Mouse (Mus musculus): ENCODE results near the gene Cyb5b. TPM values are rescaled to one million over a fixed set of nuclear protein-coding genes. Genes with fewer than 3 reads are reported as not detected.
"Not testable (repeated sequence)": the region's sequence is repeated elsewhere in the genome, so short reads cannot be mapped to it uniquely, and the experiment has no call there.

Cyb5b gene
- polyA plus RNA-seq (2016; fragmentation: Nextera tagmentation; extraction: Ambion mirVana) = 96.6 and 101 TPM in 2 replicates

DNA sequence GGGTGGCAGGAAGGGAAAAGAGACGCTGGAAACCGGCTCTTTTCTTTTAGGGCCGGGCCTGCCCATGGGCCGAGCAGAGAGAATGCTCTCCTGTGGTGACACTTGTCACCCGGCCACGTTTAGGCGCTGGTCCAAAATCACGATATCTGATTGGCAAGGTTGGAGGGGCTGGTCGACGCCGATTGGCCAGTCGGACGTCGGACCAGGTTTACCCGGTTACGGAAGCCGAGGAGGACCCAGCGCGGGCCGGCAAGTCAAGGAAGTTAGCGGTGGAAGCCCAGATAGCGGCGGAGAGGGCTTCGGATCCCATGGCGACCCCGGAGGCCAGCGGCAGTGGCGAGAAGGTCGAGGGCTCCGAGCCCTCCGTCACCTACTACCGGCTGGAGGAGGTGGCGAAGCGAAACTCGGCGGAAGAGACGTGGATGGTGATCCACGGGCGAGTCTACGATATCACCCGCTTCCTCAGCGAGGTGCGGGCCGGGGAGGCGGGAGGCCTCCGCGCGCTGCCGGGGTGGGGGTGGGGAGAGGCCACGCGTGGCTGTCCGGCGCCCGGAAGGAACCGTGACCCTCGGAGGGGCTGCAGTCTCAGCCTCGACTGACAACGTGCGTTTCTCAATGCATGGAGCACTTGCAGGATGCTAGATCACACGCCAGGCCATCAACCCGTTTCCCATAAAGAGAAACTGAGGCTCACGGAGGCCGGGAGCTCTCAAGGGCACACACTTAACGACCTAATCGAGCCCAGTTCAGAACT, at the start of gene Cyb5b:
Gene Cyb5b (plus strand): TSS at position 237 of the 754 bp plus-strand sequence.
- Histone ChIP-seq H3K4me2 (peak within 1 kb of the TSS; percentile 69), H3K36me3 (peaks cover 29% of the 10 kb centered on the region), H3K27me3 (no peaks in the 10 kb centered on the region), H3K9ac (replicated peaks) (peak within 1 kb of the TSS; percentile 81), H3K4me1 (replicated peaks) (peaks cover 11% of the 10 kb centered on the region), H3K27ac (peak within 1 kb of the TSS; percentile 9; the same call in 1 of the 2 replicates), H3K4me3 (replicated peaks) (peak within 1 kb of the TSS; percentile 85), H3K9me3 (no peaks in the 10 kb centered on the region)
- peak; percentile 90 for ATAC-seq (ENCODE audit: insufficient number of reproducible peaks, insufficient read depth, low FRiP score, low TSS enrichment, low read depth)
- 1% methylated on average over 65 of the region's 65 CpGs for WGBS

DNA sequence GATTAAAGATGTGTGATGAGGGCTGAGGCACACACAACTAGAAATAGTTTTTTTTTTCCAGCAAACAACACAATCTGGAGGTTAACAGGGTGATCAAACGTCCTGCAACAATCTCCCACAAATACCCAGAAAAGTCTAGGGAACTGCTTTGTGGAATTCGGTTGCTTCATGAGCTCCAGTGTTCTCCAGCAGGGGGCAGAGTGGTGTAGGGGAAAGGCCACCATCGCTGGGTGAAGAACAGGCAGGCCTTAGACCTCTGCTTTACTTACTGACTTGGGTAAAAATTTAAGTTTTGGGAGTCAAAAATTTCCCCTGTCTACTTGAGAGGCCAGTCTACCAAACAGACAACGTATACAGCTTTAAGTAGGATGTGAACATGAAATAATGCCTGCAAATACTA, 45.9 kb upstream of the Cyb5b start:
- Histone ChIP-seq H3K36me3 (no peaks in the 10 kb centered on the region), H3K4me1 (replicated peaks) (no peaks in the 10 kb centered on the region; the same call in 1 of the 2 replicates), H3K9me3 (no peaks in the 10 kb centered on the region), H3K27me3 (no peaks in the 10 kb centered on the region), H3K4me3 (replicated peaks) (no peak overlapping the region), H3K9ac (replicated peaks) (no peak overlapping the region), H3K27ac (no peak overlapping the region), H3K4me2 (no peak overlapping the region)
- ATAC-seq (ENCODE audit: insufficient number of reproducible peaks, insufficient read depth, low FRiP score, low TSS enrichment, low read depth) = no peak
- 8% methylated on average over 4 of the region's 4 CpGs for WGBS

DNA sequence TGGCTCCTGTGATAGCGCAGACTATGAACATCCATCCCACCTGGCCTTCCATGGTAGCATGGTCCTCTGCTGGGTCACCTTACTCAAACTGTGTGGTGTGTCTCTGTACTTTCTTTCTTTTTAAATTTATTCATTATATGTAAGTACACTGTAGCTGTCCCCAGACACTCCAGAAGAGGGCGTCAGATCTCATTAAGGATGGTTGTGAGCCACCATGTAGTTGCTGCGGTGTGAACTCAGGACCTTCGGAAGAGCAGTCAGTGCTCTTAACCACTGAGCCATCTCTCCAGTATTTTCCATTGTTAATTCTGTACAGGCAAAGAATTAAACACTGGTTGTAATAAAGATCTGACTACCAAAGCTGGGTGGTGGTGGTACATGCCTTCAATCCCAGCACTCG, 42.4 kb upstream of the Cyb5b start:
- not testable (repeated sequence) for H3K36me3 ChIP-seq; H3K9ac ChIP-seq (replicated peaks); H3K4me1 ChIP-seq (replicated peaks); ATAC-seq (ENCODE audit: insufficient number of reproducible peaks, insufficient read depth, low FRiP score, low TSS enrichment, low read depth); H3K27ac ChIP-seq; H3K9me3 ChIP-seq; H3K4me3 ChIP-seq (replicated peaks); H3K27me3 ChIP-seq; H3K4me2 ChIP-seq
- 95% methylated on average over 5 of the region's 5 CpGs for WGBS

DNA sequence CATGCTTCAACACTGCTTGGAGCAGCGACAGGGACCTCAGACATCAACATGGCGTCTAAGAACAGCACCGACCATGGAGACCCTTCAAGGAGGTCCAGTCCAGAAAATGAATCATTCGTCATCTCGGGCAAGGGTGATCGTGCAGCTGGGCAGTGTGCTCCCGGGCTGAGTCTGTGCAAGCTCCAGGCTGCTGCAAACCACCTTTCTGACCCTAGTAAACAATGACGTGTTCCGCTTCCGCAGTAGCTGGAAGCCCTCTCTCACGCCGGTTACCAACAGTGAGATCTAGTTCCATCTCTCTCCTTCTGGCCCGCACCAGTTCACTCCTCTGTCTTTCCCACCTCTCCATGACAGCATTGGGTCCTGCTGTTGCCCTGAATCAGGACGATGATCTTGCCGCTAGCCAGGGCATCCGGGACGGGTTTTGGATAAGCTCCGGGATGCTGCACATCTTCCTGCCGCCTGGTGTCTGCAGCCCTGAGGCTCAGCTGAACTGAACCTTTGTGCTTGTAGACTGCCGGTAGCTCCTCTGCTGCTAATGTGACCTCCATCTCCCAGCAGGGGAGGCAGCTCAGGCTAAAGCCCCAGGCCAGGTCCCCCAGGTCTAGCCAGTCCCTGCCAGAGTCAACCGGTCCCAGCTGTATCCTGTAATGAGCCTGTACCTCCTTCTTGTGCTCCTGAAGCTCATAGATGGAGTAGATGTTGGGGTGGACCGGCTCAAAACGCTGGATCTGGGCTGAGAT, 41.3 kb upstream of the Cyb5b start:
- H3K9ac ChIP-seq (replicated peaks) = no peak overlapping the region
- no peaks in the 10 kb centered on the region for H3K9me3 ChIP-seq
- H3K27me3 ChIP-seq = no peaks in the 10 kb centered on the region
- H3K27ac ChIP-seq = no peak overlapping the region
- H3K36me3 ChIP-seq = no peaks in the 10 kb centered on the region
- WGBS = 72% methylated on average over 23 of the region's 23 CpGs
- no peak overlapping the region for H3K4me3 ChIP-seq (replicated peaks)
- peaks cover 14% of the 10 kb centered on the region; the same call in 1 of the 2 replicates for H3K4me1 ChIP-seq (replicated peaks)
- no peak for ATAC-seq (ENCODE audit: insufficient number of reproducible peaks, insufficient read depth, low FRiP score, low TSS enrichment, low read depth)
- H3K4me2 ChIP-seq = no peak overlapping the region

DNA sequence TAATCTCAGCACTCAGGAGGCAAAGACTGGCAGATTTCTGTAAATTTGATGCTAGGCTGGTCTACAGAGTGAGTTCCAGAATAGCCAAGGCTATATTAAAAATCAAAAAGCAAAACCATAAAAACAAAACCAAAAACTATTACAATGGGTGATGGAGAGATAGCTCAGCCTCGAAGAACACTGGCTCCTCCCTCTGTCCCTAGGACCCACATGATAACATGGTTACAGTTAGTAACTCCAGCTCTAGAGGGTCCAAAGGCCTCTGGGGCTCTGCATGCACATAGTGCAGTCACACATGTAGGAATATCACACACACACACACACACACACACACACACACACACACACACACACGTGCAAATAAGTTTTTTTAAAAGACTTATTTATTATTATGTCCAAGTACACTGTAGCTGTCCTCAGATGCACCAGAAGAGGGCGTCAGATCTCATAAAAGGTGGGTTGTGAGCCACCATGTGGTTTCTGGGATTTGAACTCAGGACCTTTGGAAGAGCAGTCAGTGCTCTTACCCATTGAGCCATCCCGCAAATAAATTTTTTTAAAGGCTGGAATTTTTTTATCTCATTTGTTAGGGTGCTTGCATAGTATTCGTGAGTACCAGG, 40.5 kb upstream of the Cyb5b start:
- Histone ChIP-seq H3K27ac (no peak overlapping the region), H3K9ac (replicated peaks) (no peak overlapping the region), H3K4me1 (replicated peaks) (peaks cover 21% of the 10 kb centered on the region), H3K4me2 (no peak overlapping the region), H3K4me3 (replicated peaks) (no peak overlapping the region), H3K9me3 (no peaks in the 10 kb centered on the region), H3K36me3 (no peaks in the 10 kb centered on the region), H3K27me3 (no peaks in the 10 kb centered on the region)
- 82% methylated on average over 5 of the region's 5 CpGs for WGBS
- no peak for ATAC-seq (ENCODE audit: insufficient number of reproducible peaks, insufficient read depth, low FRiP score, low TSS enrichment, low read depth)

DNA sequence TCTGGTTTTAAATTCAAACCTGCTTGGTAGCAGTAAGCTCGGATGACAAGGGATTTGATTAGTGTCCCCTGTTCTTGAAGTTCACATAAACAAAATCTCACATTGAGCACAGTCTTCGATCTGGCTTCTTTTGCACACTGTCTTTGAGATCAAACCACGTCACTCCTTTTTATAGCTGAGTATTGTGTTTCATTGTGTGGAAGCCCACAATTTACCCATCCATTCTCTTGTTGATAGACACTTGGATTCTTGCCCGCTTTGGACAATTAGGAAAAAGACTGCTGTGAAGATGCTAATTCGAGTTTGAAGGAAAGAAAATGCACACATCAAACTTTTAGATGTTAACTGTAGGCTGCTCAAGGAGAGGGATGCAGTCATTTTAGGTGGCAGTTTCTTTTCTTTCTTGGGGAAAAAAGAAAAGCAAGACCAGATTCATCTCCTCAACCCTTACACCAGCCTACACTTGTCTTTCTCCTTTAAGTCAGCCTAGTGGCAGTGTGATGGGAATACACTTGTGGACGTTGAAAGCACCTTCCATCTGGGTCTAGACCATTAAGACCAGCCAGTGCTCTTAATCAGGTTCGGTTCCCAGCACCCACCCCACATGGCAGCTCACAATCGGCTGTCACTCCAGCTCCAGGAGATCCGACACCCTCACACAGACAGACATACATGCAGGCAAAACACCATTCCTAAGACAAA, 39.7 kb upstream of the Cyb5b start:
- H3K36me3 ChIP-seq = no peaks in the 10 kb centered on the region
- H3K27me3 ChIP-seq = no peaks in the 10 kb centered on the region
- no peak for ATAC-seq (ENCODE audit: insufficient number of reproducible peaks, insufficient read depth, low FRiP score, low TSS enrichment, low read depth)
- no peak overlapping the region for H3K27ac ChIP-seq
- no peak overlapping the region for H3K4me3 ChIP-seq (replicated peaks)
- peaks cover 21% of the 10 kb centered on the region for H3K4me1 ChIP-seq (replicated peaks)
- WGBS = 83% methylated on average over 9 of the region's 9 CpGs
- H3K4me2 ChIP-seq = no peak overlapping the region
- H3K9ac ChIP-seq (replicated peaks) = no peak overlapping the region
- no peaks in the 10 kb centered on the region for H3K9me3 ChIP-seq

DNA sequence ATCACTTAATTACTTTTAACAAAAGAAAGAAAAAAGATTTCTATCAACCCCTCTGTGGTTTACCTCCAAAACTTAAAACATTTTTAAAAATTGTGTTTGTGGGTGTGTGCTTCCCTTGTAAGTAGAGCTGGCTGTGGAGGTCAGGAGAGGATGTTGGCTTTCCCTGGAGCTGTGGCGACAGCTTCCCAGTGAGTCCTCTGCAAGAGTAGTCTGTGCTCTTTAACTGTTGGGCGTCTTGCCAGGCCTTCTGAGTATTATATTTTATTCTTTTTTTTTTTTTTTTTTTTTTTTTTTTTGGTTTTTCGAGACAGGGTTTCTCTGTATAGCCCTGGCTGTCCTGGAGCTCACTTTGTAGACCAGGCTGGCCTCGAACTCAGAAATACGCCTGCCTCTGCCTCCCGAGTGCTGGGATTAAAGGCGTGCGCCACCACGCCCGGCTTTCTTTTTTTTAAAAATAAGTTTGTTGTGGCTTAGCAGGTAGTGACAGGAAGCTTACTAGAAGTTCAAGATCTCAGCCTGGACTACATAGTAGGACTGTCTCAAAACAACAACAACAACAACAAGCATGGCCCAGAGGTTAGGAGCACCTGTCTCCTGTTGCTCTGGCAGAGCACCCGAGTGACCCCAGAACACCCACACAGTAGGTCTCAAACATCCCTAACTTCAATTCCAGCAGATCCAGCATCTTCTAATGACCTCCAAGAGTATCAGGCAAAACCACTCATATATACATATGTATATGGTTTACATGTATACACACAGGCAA, 38.9 kb upstream of the Cyb5b start:
- no peak overlapping the region for H3K4me3 ChIP-seq (replicated peaks)
- H3K4me2 ChIP-seq = no peak overlapping the region
- no peaks in the 10 kb centered on the region for H3K27me3 ChIP-seq
- no peak overlapping the region for H3K27ac ChIP-seq
- no peaks in the 10 kb centered on the region for H3K9me3 ChIP-seq
- no peak for ATAC-seq (ENCODE audit: insufficient number of reproducible peaks, insufficient read depth, low FRiP score, low TSS enrichment, low read depth)
- peaks cover 21% of the 10 kb centered on the region for H3K4me1 ChIP-seq (replicated peaks)
- H3K36me3 ChIP-seq = no peaks in the 10 kb centered on the region
- 90% methylated on average over 10 of the region's 11 CpGs for WGBS
- H3K9ac ChIP-seq (replicated peaks) = no peak overlapping the region

GRCm38 (mm10) chr8:107113209-107113608, 37.2 kb upstream of the Cyb5b start:
- Histone ChIP-seq H3K4me3 (replicated peaks) (no peak overlapping the region), H3K27me3 (no peaks in the 10 kb centered on the region), H3K4me1 (replicated peaks) (peaks cover 21% of the 10 kb centered on the region), H3K9ac (replicated peaks) (no peak overlapping the region), H3K27ac (0 out of 2 replicates have a peak overlapping the region, but pooled peaks have one; percentile 14), H3K9me3 (no peaks in the 10 kb centered on the region), H3K36me3 (no peaks in the 10 kb centered on the region), H3K4me2 (no peak overlapping the region)
- 48% methylated on average over 4 of the region's 4 CpGs for WGBS
- ATAC-seq (ENCODE audit: insufficient number of reproducible peaks, insufficient read depth, low FRiP score, low TSS enrichment, low read depth) = no peak

- no peaks in the 10 kb centered on the region for H3K27me3 ChIP-seq
- peaks cover 31% of the 10 kb centered on the region for H3K4me1 ChIP-seq (replicated peaks)
- no peaks in the 10 kb centered on the region for H3K36me3 ChIP-seq
- no peak for ATAC-seq (ENCODE audit: insufficient number of reproducible peaks, insufficient read depth, low FRiP score, low TSS enrichment, low read depth)
- no peak overlapping the region for H3K4me3 ChIP-seq (replicated peaks)
- peak overlapping the region; percentile 45; the same call in 1 of the 2 replicates for H3K9ac ChIP-seq (replicated peaks)
- H3K4me2 ChIP-seq = peak overlapping the region; percentile 19; the same call in 1 of the 2 replicates
- H3K27ac ChIP-seq = peak overlapping the region; percentile 57
- H3K9me3 ChIP-seq = no peaks in the 10 kb centered on the region
- WGBS = 44% methylated on average over 19 of the region's 19 CpGs
These were observed 36.1 kb upstream of the Cyb5b start for GRCm38 (mm10) chr8:107114150-107115007.

DNA sequence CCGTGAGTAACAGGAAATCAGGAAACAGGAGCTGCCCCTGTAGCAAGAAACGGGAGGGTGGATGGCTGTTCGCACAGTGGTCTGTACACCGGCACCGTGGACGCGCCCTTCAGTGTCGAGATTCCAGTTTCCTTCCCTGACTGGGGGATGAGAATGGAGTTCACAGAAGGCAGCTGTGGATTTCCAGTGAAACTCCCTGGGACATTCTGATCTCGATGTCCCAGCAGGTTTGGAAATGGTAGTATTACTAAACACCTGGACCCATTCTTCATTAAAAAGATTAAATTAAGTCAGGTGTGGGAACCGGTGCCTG, 35.5 kb upstream of the Cyb5b start:
- no peak overlapping the region for H3K4me3 ChIP-seq (replicated peaks)
- H3K27ac ChIP-seq = peak overlapping the region; percentile 57
- no peaks in the 10 kb centered on the region for H3K36me3 ChIP-seq
- peak overlapping the region; percentile 19; the same call in 1 of the 2 replicates for H3K4me2 ChIP-seq
- peaks cover 31% of the 10 kb centered on the region for H3K4me1 ChIP-seq (replicated peaks)
- H3K9ac ChIP-seq (replicated peaks) = no peak overlapping the region
- ATAC-seq (ENCODE audit: insufficient number of reproducible peaks, insufficient read depth, low FRiP score, low TSS enrichment, low read depth) = no peak
- 53% methylated on average over 10 of the region's 10 CpGs for WGBS
- no peaks in the 10 kb centered on the region for H3K9me3 ChIP-seq
- no peaks in the 10 kb centered on the region for H3K27me3 ChIP-seq
